Mouse (Mus musculus): ENCODE measurements around the gene Cd300e.

- TF ChIP-seq CTCF (IDR thresholded peaks at IDR 0.05) (no peak), EP300 (IDR thresholded peaks at IDR 0.05) (no peak)
These were observed 40.1 kb upstream of the Cd300e start for GRCm38 (mm10) chr11:115102116-115102515.
